Mouse (Mus musculus) forebrain, embryonic 11.5 days (tissue): Measurements from ENCODE around the gene Ccl7. TPM values are rescaled to one million over a fixed set of nuclear protein-coding genes. Genes with fewer than 3 reads are reported as not detected.

Experiments
- ATAC-seq: fragments of 200-750 bp; cut with Nextera tagmentation; replicated peaks from 2 replicates; pipeline ENCODE4 v1.8.0; 2017; ENCODE audit warnings: moderate TSS enrichment; ENCODE audit not compliant: low FRiP score
- DNase-seq: peaks from one replicate; pipeline ENCODE4 v3.0.0-alpha.2; 2017; ENCODE audit warnings: low spot score
- H3K27ac ChIP-seq: fragments of 300-500 bp; sonication (generic); 2 replicates; pipeline ENCODE4 v1.5.1; 2014; ENCODE audit warnings: low read depth, low read length
- H3K27me3 ChIP-seq: fragments of 300-500 bp; sonication (generic); 2 replicates; pipeline ENCODE4 v1.6.1; 2014; ENCODE audit warnings: mild to moderate bottlenecking, low read length, mixed read lengths; ENCODE audit not compliant: control insufficient read depth, insufficient read depth
- H3K36me3 ChIP-seq: fragments of 300-500 bp; sonication (generic); 2 replicates; pipeline ENCODE4 v1.6.1; 2014; ENCODE audit warnings: mild to moderate bottlenecking, low read length, moderate library complexity, mixed read lengths; ENCODE audit not compliant: control insufficient read depth, insufficient read depth
- H3K4me1 ChIP-seq: fragments of 300-500 bp; sonication (generic); replicated peaks from 2 replicates; pipeline ENCODE4 v1.6.1; 2014; ENCODE audit warnings: low read length, mixed read lengths; ENCODE audit not compliant: control insufficient read depth, insufficient read depth
- H3K4me2 ChIP-seq: fragments of 300-500 bp; sonication (generic); 2 replicates; pipeline ENCODE4 v1.6.1; 2014; ENCODE audit warnings: low read depth, mild to moderate bottlenecking, low read length, moderate library complexity, mixed read lengths; ENCODE audit not compliant: severe bottlenecking
- H3K4me3 ChIP-seq: fragments of 300-500 bp; sonication (generic); 2 replicates; pipeline ENCODE4 v1.5.1; 2014; ENCODE audit warnings: low read depth, low read length
- H3K9ac ChIP-seq: fragments of 300-500 bp; sonication (generic); 2 replicates; pipeline ENCODE4 v1.6.1; 2014; ENCODE audit warnings: low read length
- H3K9me3 ChIP-seq: fragments of 300-500 bp; sonication (generic); 2 replicates; pipeline ENCODE4 v1.6.1; 2016; ENCODE audit warnings: low read length, mixed read lengths; ENCODE audit not compliant: control insufficient read depth
- WGBS: fragments of 180-500 bp; shearing (Covaris S2); extraction: QIAGEN DNeasy Blood & Tissue Kit; methylation state at CpG from one replicate; pipeline ENCODE4 v1.1.7; 2014; 5-methylcytosine and 5-hydroxymethylcytosine counted together
- polyA plus RNA-seq: library from polyadenylated mRNA; unstranded; fragments of >200 nt; fragmentation: Nextera tagmentation; extraction: Ambion mirVana; gene quantifications from 2 replicates; pipeline ENCODE4 v1.2.1, GENCODE M21; 2014

Gene Ccl7
- 0.57 TPM in 1 of 2 replicates, not detected in the other for polyA plus RNA-seq

DNA sequence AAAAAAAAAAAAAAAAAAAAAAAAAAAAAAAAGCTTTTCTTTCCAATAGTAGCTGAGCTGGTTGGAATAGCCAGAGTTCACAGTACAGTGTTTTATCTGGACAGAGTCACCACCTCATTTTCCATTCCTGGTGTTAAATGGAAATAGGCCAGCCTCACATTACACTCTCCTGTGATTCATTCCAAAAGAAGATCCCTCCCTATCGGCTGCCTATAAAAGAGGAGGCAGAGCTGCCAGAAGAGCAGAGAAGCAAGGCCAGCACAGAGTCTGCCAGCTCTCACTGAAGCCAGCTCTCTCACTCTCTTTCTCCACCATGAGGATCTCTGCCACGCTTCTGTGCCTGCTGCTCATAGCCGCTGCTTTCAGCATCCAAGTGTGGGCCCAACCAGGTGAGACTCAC is at the start of gene Ccl7:
TSS of gene Ccl7 (plus strand) at position 242 of the 400 bp plus-strand sequence.
- Histone ChIP-seq H3K27ac (no peak within 1 kb of the TSS), H3K4me2 (no peak within 1 kb of the TSS), H3K4me1 (no peaks in the 10 kb centered on the region), H3K27me3 (no peaks in the 10 kb centered on the region), H3K36me3 (no peaks in the 10 kb centered on the region), H3K9me3 (no peaks in the 10 kb centered on the region), H3K9ac (no peak within 1 kb of the TSS), H3K4me3 (no peak within 1 kb of the TSS)
- DNase-seq (no peak), ATAC-seq (no peak)
- WGBS, result 74% methylated on average over 3 of the region's 3 CpGs

DNA sequence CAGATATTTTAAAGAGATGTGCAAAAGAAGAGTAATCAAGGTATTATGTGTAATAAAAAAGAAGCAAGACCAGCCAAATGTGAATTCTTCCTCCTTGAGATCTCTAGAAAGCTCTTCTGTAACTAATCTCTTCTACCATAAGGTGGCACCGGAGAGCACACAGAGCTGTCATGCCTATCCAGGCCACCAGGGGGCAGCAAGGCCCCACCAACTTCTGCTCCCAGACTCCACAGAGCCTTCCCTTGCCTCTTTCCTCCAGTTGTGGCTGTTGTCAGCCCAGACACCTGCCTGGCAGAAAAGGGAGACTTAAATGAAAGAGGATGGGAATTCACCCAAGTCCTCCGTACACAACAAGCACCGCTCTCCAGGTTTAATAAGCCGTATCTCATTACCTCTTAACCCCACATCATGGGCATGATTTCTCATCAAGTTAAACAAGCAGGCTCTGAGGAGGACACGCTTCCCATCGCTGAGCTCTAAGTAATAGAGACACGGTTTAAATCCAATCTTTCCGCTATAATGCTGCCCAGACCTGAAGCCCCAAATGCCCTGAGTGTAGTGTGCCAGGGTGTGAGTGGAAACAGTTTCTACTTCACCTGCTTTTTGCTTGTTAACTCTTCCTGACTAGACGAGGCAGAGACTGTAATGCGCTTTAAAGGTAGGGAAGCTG is 49.2 kb upstream of the Ccl7 start:
- Histone ChIP-seq H3K36me3 (no peaks in the 10 kb centered on the region), H3K27me3 (no peaks in the 10 kb centered on the region), H3K27ac (no peak overlapping the region), H3K4me1 (no peaks in the 10 kb centered on the region), H3K9ac (no peak overlapping the region), H3K4me3 (no peak overlapping the region), H3K9me3 (no peaks in the 10 kb centered on the region), H3K4me2 (no peak overlapping the region)
- whole genome bisulfite sequencing, result 67% methylated on average over 10 of the region's 10 CpGs
- ATAC-seq (no peak), DNase-seq (peak; percentile 89)

DNA sequence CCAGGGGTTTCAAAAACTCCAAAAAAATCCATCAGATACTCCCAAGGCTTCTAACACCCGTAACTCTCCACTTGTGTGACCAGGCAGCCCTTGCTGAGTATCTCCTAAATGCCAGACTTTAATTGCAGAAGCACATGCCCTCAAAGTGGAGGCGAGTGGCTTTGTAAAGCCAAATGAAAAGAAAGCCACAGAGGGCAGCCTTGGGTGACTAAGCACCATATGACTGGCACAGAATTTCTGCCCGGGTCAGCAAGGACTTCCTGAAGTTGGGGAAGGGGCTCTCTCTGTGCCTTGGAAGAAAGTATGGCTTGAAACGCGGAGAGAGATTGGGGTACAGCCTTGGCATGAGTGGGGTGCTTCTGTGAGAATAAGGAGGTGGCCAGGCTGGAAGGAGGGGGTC is 48.4 kb upstream of the Ccl7 start:
- Histone ChIP-seq H3K36me3 (no peaks in the 10 kb centered on the region), H3K9ac (no peak overlapping the region), H3K4me2 (no peak overlapping the region), H3K4me3 (no peak overlapping the region), H3K27ac (no peak overlapping the region), H3K27me3 (no peaks in the 10 kb centered on the region), H3K4me1 (no peaks in the 10 kb centered on the region), H3K9me3 (no peaks in the 10 kb centered on the region)
- no peak for DNase-seq
- ATAC-seq, result no peak
- 89% methylated on average over 5 of the region's 5 CpGs for WGBS

DNA sequence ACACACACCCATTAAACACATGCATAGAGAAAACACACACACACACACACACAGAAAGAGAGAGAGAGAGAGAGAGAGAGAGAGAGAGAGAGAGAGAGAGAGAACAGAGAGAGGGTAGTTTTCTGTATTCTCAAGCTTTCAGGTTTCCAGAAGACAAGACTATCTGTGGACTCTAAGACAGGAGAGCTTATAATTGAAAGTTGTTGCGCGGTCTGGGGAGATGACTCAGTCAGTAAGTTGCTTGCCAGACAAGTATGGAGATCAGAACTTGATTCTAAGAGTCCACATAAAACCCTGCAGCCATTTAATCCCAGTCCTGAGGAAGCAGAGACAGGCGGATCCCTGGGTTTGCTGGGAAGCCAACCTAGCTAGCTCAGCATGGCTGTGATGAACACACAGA is 46.9 kb upstream of the Ccl7 start:
- H3K36me3 ChIP-seq, result no peaks in the 10 kb centered on the region
- 92% methylated on average over 3 of the region's 3 CpGs for WGBS

DNA sequence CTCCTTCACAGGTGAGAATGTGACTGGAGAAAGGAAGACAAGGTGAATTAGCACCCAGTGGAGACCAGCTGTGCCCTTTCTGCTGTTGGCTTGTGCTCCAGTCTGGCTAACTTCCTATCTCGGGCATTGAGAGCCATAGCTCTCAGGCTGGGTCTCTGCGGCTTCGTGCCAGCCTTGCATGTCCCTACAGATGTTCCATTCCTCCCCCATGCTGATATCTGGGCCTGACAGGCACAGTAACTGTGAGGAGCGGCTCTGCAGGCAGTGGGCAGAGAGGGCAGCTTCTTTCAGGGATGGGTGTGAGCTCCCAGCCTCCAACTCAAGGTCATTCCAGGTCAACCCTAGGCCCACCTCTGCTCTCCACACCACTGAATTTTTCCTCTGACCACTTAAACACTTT is 46.0 kb upstream of the Ccl7 start:
- ATAC-seq (no peak), DNase-seq (no peak)
- H3K27ac ChIP-seq, result no peak overlapping the region
- H3K9me3 ChIP-seq, result no peaks in the 10 kb centered on the region
- H3K9ac ChIP-seq, result no peak overlapping the region
- no peaks in the 10 kb centered on the region for H3K36me3 ChIP-seq
- no peaks in the 10 kb centered on the region for H3K27me3 ChIP-seq
- no peak overlapping the region for H3K4me2 ChIP-seq
- H3K4me3 ChIP-seq, result no peak overlapping the region
- H3K4me1 ChIP-seq, result no peaks in the 10 kb centered on the region
- WGBS, result 91% methylated on average over 4 of the region's 4 CpGs

More for the DNA sequence above, 46.9 kb upstream of the Ccl7 start:
- Histone ChIP-seq H3K27ac (no peak overlapping the region), H3K27me3 (no peaks in the 10 kb centered on the region), H3K9me3 (no peaks in the 10 kb centered on the region), H3K4me1 (no peaks in the 10 kb centered on the region), H3K4me3 (no peak overlapping the region), H3K9ac (no peak overlapping the region), H3K4me2 (no peak overlapping the region)
- ATAC-seq (no peak), DNase-seq (no peak)

DNA sequence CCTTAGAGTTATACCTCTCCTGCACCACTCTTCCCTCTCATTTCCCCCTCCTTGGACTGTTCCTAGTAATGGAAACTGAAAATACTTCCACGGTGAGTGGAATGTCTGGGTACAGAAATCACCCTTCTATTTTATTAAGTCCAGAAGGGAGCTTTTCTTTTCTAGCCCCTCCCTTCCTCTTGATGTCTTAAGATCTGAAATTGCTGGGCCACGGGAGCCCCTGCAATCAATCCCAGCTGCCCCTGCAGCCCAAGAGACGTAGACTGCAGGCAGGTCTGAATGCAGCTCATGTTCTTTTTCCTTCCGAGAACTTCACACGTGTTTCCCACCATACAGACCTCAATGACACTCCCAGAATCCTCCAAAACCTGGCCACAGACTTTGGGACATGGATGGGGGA is 44.9 kb upstream of the Ccl7 start:
- 61% methylated on average over 5 of the region's 5 CpGs for WGBS
- DNase-seq (no peak), ATAC-seq (no peak)
- Histone ChIP-seq H3K4me2 (no peak overlapping the region), H3K4me1 (no peaks in the 10 kb centered on the region), H3K9ac (no peak overlapping the region), H3K9me3 (no peaks in the 10 kb centered on the region), H3K36me3 (no peaks in the 10 kb centered on the region), H3K27ac (no peak overlapping the region), H3K27me3 (no peaks in the 10 kb centered on the region), H3K4me3 (no peak overlapping the region)

DNA sequence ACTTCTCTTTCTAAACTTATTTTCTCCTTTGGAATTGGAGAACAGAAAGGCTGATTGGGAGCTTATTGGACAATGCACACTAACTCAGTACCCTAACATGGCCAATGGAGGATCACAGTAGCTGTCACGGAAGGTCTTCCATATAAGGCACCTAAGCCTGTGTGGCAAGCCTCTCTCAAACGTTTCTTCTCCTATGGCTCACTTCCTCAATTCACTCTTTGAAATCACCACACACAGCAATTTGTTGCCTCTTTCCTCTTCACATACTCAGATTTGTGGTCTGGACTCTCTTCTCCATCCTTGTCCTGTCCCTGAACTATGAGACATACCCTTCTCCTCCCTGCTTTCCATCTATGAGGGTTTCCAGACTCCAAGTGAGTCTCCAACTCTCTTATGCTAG is 40.7 kb upstream of the Ccl7 start:
- Histone ChIP-seq H3K36me3 (no peaks in the 10 kb centered on the region), H3K27ac (no peak overlapping the region), H3K9ac (no peak overlapping the region), H3K4me2 (no peak overlapping the region), H3K4me1 (no peaks in the 10 kb centered on the region), H3K27me3 (no peaks in the 10 kb centered on the region), H3K9me3 (no peaks in the 10 kb centered on the region), H3K4me3 (no peak overlapping the region)
- 84% methylated on average over 2 of the region's 2 CpGs for WGBS
- ATAC-seq (no peak), DNase-seq (no peak)

DNA sequence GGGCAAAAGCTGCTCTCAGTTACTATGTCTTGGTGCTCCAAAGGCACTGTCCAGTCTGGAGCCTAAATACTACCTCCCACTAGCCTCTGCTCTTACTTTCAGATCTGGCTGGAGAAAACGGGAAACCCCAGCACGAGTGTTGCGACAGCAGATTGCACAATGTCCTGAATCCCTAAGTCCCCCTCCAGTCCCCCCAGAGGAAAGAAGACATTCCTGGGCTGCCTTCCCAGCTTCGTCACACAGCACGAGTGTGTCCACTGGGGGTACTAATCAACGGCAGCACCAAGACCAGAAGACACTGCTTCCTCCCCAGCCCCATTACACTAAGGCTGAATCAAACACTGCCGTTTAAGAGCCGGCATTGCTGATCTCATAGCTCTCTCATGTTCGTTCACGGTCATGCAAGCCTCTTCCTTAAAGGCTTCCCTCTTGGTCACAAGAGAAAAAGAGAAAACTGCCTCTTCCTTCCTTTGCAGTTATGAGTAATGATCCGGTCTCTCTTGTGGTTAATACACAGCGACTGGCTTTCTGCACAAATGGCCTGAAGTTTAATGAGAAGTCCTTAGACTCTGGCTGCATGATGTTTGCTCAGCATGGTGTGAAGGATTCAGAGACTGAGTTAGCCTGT is 38.6 kb upstream of the Ccl7 start:
- no peak overlapping the region for H3K9ac ChIP-seq
- DNase-seq (no peak), ATAC-seq (no peak)
- H3K4me3 ChIP-seq, result no peak overlapping the region
- no peaks in the 10 kb centered on the region for H3K9me3 ChIP-seq
- no peak overlapping the region for H3K4me2 ChIP-seq
- H3K27me3 ChIP-seq, result no peaks in the 10 kb centered on the region
- 62% methylated on average over 12 of the region's 12 CpGs for WGBS
- no peaks in the 10 kb centered on the region for H3K36me3 ChIP-seq
- no peaks in the 10 kb centered on the region for H3K4me1 ChIP-seq
- no peak overlapping the region for H3K27ac ChIP-seq

DNA sequence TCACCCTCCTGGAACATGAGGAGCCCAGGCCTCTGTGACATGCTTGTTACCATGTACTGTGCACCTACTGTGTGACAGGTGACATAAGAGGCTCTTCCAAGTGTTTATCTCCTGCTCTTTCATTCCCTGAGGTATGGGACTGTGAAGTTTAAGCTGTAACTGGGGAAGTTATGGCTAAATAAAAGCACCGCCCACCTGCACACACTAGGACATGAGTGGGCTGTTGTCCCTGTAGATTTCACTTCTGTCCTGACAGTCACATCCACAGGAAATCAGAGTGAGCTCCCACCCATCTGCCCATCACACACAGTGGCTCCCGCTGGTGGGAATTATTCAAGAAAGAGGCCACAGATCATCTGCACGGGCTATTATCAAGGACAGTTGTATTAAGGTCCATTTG is 35.4 kb upstream of the Ccl7 start:
- Histone ChIP-seq H3K36me3 (no peaks in the 10 kb centered on the region), H3K9me3 (no peaks in the 10 kb centered on the region), H3K4me2 (no peak overlapping the region), H3K27me3 (no peaks in the 10 kb centered on the region), H3K4me3 (no peak overlapping the region), H3K27ac (no peak overlapping the region), H3K9ac (no peak overlapping the region), H3K4me1 (no peaks in the 10 kb centered on the region)
- no peak for ATAC-seq
- WGBS, result 89% methylated on average over 3 of the region's 3 CpGs
- DNase-seq, result no peak
